Mouse (Mus musculus) forebrain, embryonic 10.5 days (tissue): ENCODE measurements around the gene Coa4. TPM values are rescaled to one million over a fixed set of nuclear protein-coding genes. Genes with fewer than 3 reads are reported as not detected.

Source experiments
- DNase-seq: peaks from one replicate; pipeline ENCODE4 v3.0.0-alpha.2; 2017; ENCODE audit warnings: low spot score; ENCODE audit errors: extremely low spot score
- H3K27ac ChIP-seq: fragments of 300-500 bp; sonication (generic); 2 replicates; pipeline ENCODE4 v1.5.1; 2016; ENCODE audit warnings: mild to moderate bottlenecking
- H3K27me3 ChIP-seq: fragments of 300-500 bp; sonication (generic); 2 replicates; pipeline ENCODE4 v1.6.1; 2016; ENCODE audit warnings: mild to moderate bottlenecking; ENCODE audit not compliant: poor library complexity, severe bottlenecking
- H3K36me3 ChIP-seq: fragments of 300-500 bp; sonication (generic); replicated peaks from 2 replicates; pipeline ENCODE4 v1.6.1; 2016; ENCODE audit warnings: mild to moderate bottlenecking, moderate library complexity
- H3K4me1 ChIP-seq: fragments of 300-500 bp; sonication (generic); 2 replicates; pipeline ENCODE4 v1.6.1; 2016
- H3K4me3 ChIP-seq: fragments of 300-500 bp; sonication (generic); 2 replicates; pipeline ENCODE4 v1.5.1; 2016; ENCODE audit warnings: mild to moderate bottlenecking, moderate library complexity
- H3K9me3 ChIP-seq: fragments of 300-500 bp; sonication (generic); 2 replicates; pipeline ENCODE4 v1.6.1; 2016; ENCODE audit warnings: mild to moderate bottlenecking, moderate library complexity
- WGBS: fragments of 180-500 bp; shearing (Covaris S2); methylation state at CpG from one replicate; pipeline ENCODE4 v1.1.7; 2016; 5-methylcytosine and 5-hydroxymethylcytosine counted together
- polyA plus RNA-seq: library from polyadenylated mRNA; unstranded; fragments of >200 nt; fragmentation: Nextera tagmentation; extraction: Ambion mirVana; gene quantifications from 2 replicates; pipeline ENCODE4 v1.2.1, GENCODE M21; 2016

Gene Coa4
- polyA plus RNA-seq, 1 experiment from 2014 or later: 20.4 TPM

GRCm38 (mm10) chr7:100497402-100497801 is 39.5 kb upstream of the Coa4 start:
- no peaks in the 10 kb centered on the region for H3K9me3 ChIP-seq
- peaks cover 51% of the 10 kb centered on the region for H3K4me1 ChIP-seq
- H3K4me3 ChIP-seq: no peak overlapping the region
- DNase-seq: no peak
- 85% methylated on average over 4 of the region's 4 CpGs for WGBS
- no peak overlapping the region for H3K27ac ChIP-seq
- peaks cover 28% of the 10 kb centered on the region for H3K27me3 ChIP-seq
- peaks cover 32% of the 10 kb centered on the region for H3K36me3 ChIP-seq

- peaks cover 32% of the 10 kb centered on the region for H3K36me3 ChIP-seq
- no peak overlapping the region for H3K4me3 ChIP-seq
- peaks cover 22% of the 10 kb centered on the region for H3K27me3 ChIP-seq
- no peaks in the 10 kb centered on the region for H3K9me3 ChIP-seq
- DNase-seq: no peak
- WGBS: 96% methylated on average over 13 of the region's 13 CpGs
- H3K4me1 ChIP-seq: peaks cover 45% of the 10 kb centered on the region
- no peak overlapping the region for H3K27ac ChIP-seq
These were observed 38.9 kb upstream of the Coa4 start for GRCm38 (mm10) chr7:100497982-100498381.

DNA sequence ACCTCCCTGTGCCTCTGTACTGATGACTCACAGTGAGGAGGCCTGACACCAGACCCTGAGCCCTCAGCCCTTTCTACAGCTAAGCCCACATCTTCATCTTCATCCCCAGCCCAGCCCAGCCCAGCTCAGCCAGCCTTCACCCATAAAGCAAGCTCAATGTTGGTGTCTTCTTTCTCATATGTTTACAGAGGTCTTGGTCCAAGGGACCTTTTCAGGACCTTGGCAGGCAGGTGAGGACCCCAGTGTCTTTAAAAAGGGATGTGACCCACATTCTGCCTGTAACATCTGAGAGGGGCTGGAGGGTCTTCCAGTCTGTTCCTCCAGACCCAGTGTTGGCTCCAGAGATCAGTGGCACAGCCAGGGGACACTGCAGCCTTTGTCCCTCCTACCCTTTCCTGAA is 37.4 kb upstream of the Coa4 start:
- Histone ChIP-seq H3K27ac (no peak overlapping the region), H3K27me3 (peaks cover 7% of the 10 kb centered on the region; the same call in 1 of the 2 replicates), H3K9me3 (no peaks in the 10 kb centered on the region), H3K36me3 (peaks cover 32% of the 10 kb centered on the region), H3K4me1 (peaks cover 30% of the 10 kb centered on the region), H3K4me3 (no peak overlapping the region)
- DNase-seq: no peak

DNA sequence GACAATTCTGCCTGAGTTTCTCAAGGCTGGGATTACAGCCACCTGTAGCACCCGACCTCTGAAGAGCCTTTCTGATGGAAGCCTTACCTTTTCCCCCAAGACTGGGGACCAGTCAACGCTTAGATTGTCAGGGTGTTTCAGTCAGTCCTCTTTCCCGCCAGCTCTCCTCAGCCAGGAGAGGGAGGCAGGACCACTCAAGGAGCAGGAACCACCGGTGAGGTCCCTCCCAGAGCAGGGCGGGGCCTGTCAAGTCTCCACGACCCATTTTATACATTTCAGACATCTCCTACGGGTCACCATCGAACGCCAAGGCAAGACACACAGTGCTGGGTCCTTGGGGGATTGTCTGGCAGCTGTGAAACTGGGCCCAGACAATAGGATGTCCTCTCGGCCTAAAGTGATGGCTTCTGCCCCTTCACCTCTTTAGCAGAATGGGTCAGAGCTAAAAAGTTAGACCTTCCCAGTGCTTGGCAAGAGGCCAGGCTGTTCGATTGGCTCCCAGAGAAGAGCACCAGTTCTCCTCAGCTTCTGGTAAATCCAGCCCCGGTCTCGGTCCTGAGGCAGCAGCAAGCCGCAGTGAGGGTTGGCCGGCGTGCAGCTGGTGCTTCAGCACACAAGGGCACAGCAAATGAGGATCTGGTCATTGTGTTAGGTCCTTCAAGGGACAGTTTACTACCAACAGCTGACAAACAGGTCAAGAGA is 36.4 kb upstream of the Coa4 start:
- Histone ChIP-seq H3K27me3 (no peaks in the 10 kb centered on the region), H3K27ac (no peak overlapping the region), H3K36me3 (peaks cover 32% of the 10 kb centered on the region), H3K4me1 (peaks cover 20% of the 10 kb centered on the region), H3K9me3 (no peaks in the 10 kb centered on the region), H3K4me3 (no peak overlapping the region)
- 82% methylated on average over 16 of the region's 16 CpGs for WGBS
- no peak for DNase-seq

DNA sequence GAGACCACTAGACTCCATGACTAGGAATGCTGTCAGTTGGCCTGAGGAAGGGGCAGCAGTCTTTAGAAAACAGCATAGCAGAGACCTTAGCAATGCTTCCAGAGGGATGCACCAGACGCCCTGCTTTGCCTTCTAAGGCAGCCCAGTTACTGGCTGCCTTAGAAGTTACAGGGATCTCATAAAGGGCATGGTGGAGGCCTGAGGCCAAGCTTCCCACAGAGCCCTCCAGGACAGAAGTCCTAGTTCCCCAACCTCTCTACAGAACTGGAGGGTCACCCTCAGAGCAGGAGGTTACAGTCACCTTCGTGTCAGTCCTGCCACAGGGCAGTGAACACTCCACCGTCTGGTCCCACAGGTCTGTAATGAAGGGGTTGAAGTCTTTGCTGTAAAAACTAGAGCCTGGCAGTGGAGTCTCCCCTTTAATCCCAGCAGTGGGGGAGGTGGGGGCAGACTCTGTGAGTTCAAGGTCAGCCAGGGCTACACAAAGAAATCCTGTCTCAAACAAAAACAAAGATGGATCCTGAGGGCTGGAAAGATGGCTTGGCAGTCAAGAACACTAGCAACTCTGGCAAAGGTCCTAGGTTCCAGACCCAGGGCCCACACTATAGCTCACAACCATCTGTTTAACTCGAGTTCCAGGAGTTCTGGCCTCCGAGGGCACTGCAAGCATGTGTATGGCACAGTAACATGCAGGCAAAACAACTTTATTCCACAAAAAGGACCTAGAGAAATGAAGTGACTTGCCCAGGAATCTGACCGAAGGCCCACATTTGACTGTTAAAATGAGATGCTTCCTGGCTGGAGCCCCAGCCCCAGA is 35.6 kb upstream of the Coa4 start:
- DNase-seq: no peak
- peaks cover 32% of the 10 kb centered on the region for H3K36me3 ChIP-seq
- H3K27me3 ChIP-seq: no peaks in the 10 kb centered on the region
- peaks cover 12% of the 10 kb centered on the region for H3K4me1 ChIP-seq
- no peak overlapping the region for H3K27ac ChIP-seq
- WGBS: 78% methylated on average over 6 of the region's 6 CpGs
- no peak overlapping the region for H3K4me3 ChIP-seq
- H3K9me3 ChIP-seq: no peaks in the 10 kb centered on the region

DNA sequence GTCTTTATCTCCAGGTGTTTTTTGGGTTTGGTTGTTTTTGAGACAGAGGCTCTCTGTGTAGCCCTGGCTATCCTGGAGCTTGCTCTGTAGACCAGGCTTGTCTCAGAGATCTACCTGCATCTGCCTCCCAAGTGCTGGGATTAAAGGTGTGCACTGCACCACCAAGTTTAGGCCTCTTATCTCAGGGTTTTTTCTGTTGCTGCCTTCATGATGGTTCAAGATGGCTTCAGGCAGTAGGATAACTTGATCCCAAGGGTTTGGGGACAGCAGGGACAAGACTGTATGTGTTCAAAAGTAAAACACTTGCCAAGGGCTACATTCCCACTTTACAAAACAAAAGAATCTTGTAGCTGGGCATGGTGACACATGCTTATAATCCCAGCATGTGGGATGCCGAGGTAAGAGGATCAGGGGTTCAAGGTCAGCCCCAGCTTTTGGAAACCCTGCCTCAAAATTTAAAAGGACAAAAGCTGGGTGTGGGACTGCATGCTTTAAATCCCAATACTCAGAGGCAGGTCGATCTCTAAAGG is 35.0 kb upstream of the Coa4 start:
- H3K36me3 ChIP-seq: peaks cover 28% of the 10 kb centered on the region
- H3K4me3 ChIP-seq: no peak overlapping the region
- H3K27me3 ChIP-seq: no peaks in the 10 kb centered on the region
- no peak overlapping the region for H3K27ac ChIP-seq
- peaks cover 6% of the 10 kb centered on the region for H3K4me1 ChIP-seq
- no peak for DNase-seq
- H3K9me3 ChIP-seq: no peaks in the 10 kb centered on the region
- 72% methylated on average over 2 of the region's 2 CpGs for WGBS

GRCm38 (mm10) chr7:100502374-100502922 is 34.4 kb upstream of the Coa4 start:
- no peak for DNase-seq

GRCm38 (mm10) chr7:100503076-100503475 is 33.8 kb upstream of the Coa4 start:
- no peak for DNase-seq
- WGBS: 94% methylated on average over 5 of the region's 5 CpGs
- no peaks in the 10 kb centered on the region for H3K9me3 ChIP-seq
- no peaks in the 10 kb centered on the region for H3K27me3 ChIP-seq
- no peak overlapping the region for H3K27ac ChIP-seq
- H3K4me3 ChIP-seq: no peak overlapping the region
- peaks cover 5% of the 10 kb centered on the region for H3K4me1 ChIP-seq
- peaks cover 17% of the 10 kb centered on the region for H3K36me3 ChIP-seq

More at GRCm38 (mm10) chr7:100502374-100502922, 34.4 kb upstream of the Coa4 start:
- H3K4me1 ChIP-seq: peaks cover 5% of the 10 kb centered on the region
- no peaks in the 10 kb centered on the region for H3K27me3 ChIP-seq
- H3K9me3 ChIP-seq: no peaks in the 10 kb centered on the region
- no peak overlapping the region for H3K27ac ChIP-seq
- H3K36me3 ChIP-seq: peaks cover 23% of the 10 kb centered on the region
- 88% methylated on average over 7 of the region's 7 CpGs for WGBS
- no peak overlapping the region for H3K4me3 ChIP-seq

DNA sequence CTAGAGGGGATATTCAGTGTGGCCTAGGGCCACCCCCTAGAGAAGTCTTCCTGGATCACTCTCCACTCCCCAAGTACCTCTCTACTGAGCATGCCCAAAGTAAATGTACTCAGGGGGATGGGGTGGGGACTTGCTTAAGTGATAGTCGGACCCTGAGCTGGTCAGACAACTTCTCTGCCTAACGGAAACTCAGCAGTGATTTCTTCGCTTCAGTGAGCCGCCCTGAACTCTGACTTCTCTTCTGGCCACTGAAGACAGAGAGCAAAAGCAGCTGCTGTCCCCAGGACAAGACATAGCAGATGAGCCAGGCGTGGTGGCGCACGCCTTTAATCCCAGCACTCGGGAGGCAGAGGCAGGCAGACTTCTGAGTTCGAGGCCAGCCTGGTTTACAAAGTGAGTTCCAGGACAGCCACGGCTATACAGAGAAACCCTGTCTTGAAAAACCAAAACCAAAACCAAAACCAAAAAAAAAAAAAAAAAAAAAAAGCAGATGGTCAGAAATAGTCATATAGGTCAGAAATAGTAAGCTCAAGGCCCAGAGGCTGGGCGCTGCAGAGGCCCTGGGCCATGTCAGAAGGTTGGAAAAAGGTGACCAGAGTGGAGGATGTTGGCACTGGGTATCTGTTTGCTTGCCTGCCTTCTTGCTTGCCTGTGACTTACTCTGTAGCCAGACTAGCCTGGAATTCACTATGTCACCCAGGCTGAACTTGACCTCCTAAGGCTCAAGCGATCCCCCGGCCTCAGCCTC is 32.0 kb upstream of the Coa4 start:
- no peak for DNase-seq
- Histone ChIP-seq H3K4me3 (no peak overlapping the region), H3K36me3 (no peaks in the 10 kb centered on the region), H3K27me3 (no peaks in the 10 kb centered on the region), H3K27ac (no peak overlapping the region), H3K9me3 (no peaks in the 10 kb centered on the region), H3K4me1 (peaks cover 5% of the 10 kb centered on the region)
- 89% methylated on average over 13 of the region's 13 CpGs for WGBS

DNA sequence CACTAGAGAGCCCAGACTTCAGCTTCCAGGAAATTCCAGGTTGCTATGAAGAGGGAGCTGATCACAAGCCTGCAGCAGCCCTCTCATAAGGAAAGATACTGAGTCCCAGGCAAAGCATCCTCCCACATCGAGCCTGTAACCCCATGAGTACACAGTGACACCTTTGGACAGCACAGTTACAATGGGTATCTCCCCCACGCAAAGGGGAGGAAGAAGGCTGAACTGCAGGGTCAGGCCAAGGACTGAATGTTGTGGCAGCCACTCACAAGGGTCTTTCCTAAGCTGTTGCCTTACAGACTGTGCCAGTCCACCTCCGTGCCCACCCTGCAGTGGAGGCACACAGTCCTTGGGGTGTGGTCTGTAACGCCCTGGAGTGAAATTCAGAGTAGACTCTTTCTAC is 30.4 kb upstream of the Coa4 start:
- Histone ChIP-seq H3K4me3 (no peak overlapping the region), H3K27me3 (no peaks in the 10 kb centered on the region), H3K4me1 (no peaks in the 10 kb centered on the region), H3K9me3 (no peaks in the 10 kb centered on the region), H3K27ac (no peak overlapping the region), H3K36me3 (no peaks in the 10 kb centered on the region)
- WGBS: 83% methylated on average over 4 of the region's 4 CpGs
- no peak for DNase-seq

DNA sequence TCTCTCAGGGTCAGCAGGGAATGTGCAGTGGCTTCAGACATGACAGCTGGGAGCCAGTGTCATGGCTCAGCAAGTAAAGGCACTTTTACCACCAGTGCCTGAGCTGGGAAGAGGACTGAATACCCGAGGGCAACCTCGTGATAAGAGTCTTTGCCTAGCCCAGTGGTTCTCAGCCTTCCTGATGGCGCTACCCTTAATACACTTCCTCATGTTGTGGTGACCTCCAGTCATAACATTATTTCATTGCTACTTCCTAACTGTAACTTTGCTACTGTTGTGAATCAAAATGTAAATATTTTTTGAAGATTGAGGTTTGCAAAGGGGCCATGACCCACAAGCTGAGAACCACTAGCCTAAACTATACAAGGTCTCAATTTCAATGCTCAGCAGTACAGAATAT is 28.2 kb upstream of the Coa4 start:
- Histone ChIP-seq H3K27me3 (no peaks in the 10 kb centered on the region), H3K4me3 (no peak overlapping the region), H3K36me3 (no peaks in the 10 kb centered on the region), H3K4me1 (no peaks in the 10 kb centered on the region), H3K9me3 (no peaks in the 10 kb centered on the region), H3K27ac (no peak overlapping the region)
- WGBS: 77% methylated on average over 3 of the region's 3 CpGs
- DNase-seq: no peak

DNA sequence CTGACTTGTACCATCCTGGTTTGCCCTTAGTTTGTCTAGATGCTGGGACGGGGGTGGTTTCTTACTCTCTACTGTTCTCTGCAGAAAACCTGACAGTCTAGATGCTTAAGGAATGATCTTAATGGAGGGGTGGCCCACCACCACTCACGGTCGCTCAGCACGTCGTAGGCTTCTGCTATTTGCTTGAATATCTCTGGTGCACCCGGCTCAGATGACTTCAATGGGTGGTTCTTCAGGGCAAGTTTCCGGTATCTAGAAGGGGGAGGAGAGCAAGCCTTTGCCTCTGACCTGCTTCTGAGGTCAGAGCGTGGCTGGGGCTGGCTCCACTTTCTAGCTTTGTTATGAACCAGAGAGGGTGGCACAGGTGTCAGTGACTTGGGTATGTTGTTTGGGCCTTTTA is 25.3 kb upstream of the Coa4 start:
- no peak for DNase-seq
- Histone ChIP-seq H3K4me1 (0 out of 2 replicates have a peak, but pooled peaks cover 5% of the 10 kb centered on the region), H3K27me3 (no peaks in the 10 kb centered on the region), H3K9me3 (no peaks in the 10 kb centered on the region), H3K36me3 (no peaks in the 10 kb centered on the region), H3K27ac (no peak overlapping the region), H3K4me3 (no peak overlapping the region)
- 81% methylated on average over 8 of the region's 8 CpGs for WGBS
